ENCODE assay signal across 25 mouse cellular contexts in genomic region chr17:73853041-73853440, GRCm38 (mm10). TPM values are rescaled to one million over a fixed set of nuclear protein-coding genes. Genes with fewer than 3 reads are reported as not detected.
DNase-seq lines count a peak whose midpoint lies in the region; ATAC-seq lines count a peak whose summit lies in the region.
"Had no signal": no experiment of that assay in that cellular context is flagged by ENCODE, and none has a peak within 500 bp of the region (broad histone marks: within the 10 kb centered on the region; RNA-seq: fewer than 3 reads in every experiment).

No protein-coding gene starts in this region.

- H3K4me3 ChIP-seq in liver, embryonic 16.5 days (ENCODE audit: low read depth, low read length) = no peak overlapping the region
- no peak overlapping the region for H3K4me3 ChIP-seq in liver, embryonic 11.5 days (ENCODE audit: low read depth, low read length)
- no peak overlapping the region for H3K4me3 ChIP-seq in kidney, embryonic 16.5 days (ENCODE audit: low read length)
- H3K4me3 ChIP-seq: forebrain, embryonic 10.5 days; hindbrain, embryonic 12.5 days; limb, embryonic 13.5 days; liver, embryonic 15.5 days; stomach, embryonic 15.5 days had no signal

- H3K4me1 ChIP-seq in liver, embryonic 16.5 days (ENCODE audit: control insufficient read depth, low read depth, low read length) = no peaks in the 10 kb centered on the region
- no peaks in the 10 kb centered on the region for H3K4me1 ChIP-seq in liver, embryonic 11.5 days (replicated peaks; ENCODE audit: control insufficient read depth, insufficient read depth, low read length)
- H3K4me1 ChIP-seq in kidney, embryonic 16.5 days (ENCODE audit: insufficient read depth, low read length) = no peaks in the 10 kb centered on the region
- H3K4me1 ChIP-seq: forebrain, embryonic 10.5 days; hindbrain, embryonic 12.5 days; limb, embryonic 13.5 days; liver, embryonic 15.5 days; stomach, embryonic 15.5 days had no signal

- 70% methylated on average over 11 of the region's 11 CpGs for WGBS in liver, embryonic 16.5 days (ENCODE audit: insufficient replicate concordance)
- 82% methylated on average over 11 of the region's 11 CpGs for WGBS in liver, embryonic 11.5 days
- WGBS in kidney, embryonic 16.5 days = 64% methylated on average over 11 of the region's 11 CpGs

- H3K36me3 ChIP-seq in liver, embryonic 16.5 days (ENCODE audit: control insufficient read depth, insufficient read depth) = no peaks in the 10 kb centered on the region
- H3K36me3 ChIP-seq in liver, embryonic 11.5 days (ENCODE audit: control insufficient read depth, insufficient read depth, low read length) = no peaks in the 10 kb centered on the region
- no peaks in the 10 kb centered on the region for H3K36me3 ChIP-seq in kidney, embryonic 16.5 days (ENCODE audit: insufficient read depth, low read length)
- H3K36me3 ChIP-seq: forebrain, embryonic 10.5 days; G1E; hindbrain, embryonic 12.5 days; limb, embryonic 13.5 days; liver, embryonic 15.5 days; stomach, embryonic 15.5 days had no signal

- intact Hi-C loops in heart, postnatal 14 days (cut with DNase I) = no loop called here
- intact Hi-C loops in left cerebral cortex, postnatal 4 days (cut with DNase I) = no loop called here

- H3K9ac ChIP-seq in liver, embryonic 16.5 days (ENCODE audit: low read depth, low read length) = no peak overlapping the region
- H3K9ac ChIP-seq in liver, embryonic 11.5 days (ENCODE audit: low read depth, low read length) = no peak overlapping the region
- H3K9ac ChIP-seq in kidney, embryonic 16.5 days (replicated peaks; ENCODE audit: low read length) = no peak overlapping the region
- H3K9ac ChIP-seq: hindbrain, embryonic 12.5 days; limb, embryonic 13.5 days; liver, embryonic 15.5 days; stomach, embryonic 15.5 days had no signal

- H3K9me3 ChIP-seq in liver, embryonic 16.5 days (replicated peaks; ENCODE audit: control insufficient read depth, low read length) = no peaks in the 10 kb centered on the region; the same call in 1 of the 2 replicates
- H3K9me3 ChIP-seq in liver, embryonic 11.5 days (ENCODE audit: control insufficient read depth, low read length) = no peaks in the 10 kb centered on the region
- no peaks in the 10 kb centered on the region for H3K9me3 ChIP-seq in kidney, embryonic 16.5 days (ENCODE audit: low read length)
- H3K9me3 ChIP-seq: limb, embryonic 13.5 days; liver, embryonic 15.5 days; stomach, embryonic 15.5 days had no signal

- H3K4me2 ChIP-seq in liver, embryonic 16.5 days (ENCODE audit: low read depth, low read length) = no peak overlapping the region
- no peak overlapping the region for H3K4me2 ChIP-seq in liver, embryonic 11.5 days
- no peak overlapping the region for H3K4me2 ChIP-seq in kidney, embryonic 16.5 days (replicated peaks; ENCODE audit: low read depth, low read length)
- H3K4me2 ChIP-seq: hindbrain, embryonic 12.5 days; limb, embryonic 13.5 days; liver, embryonic 15.5 days; midbrain, embryonic 11.5 days; stomach, embryonic 15.5 days had no signal

- ATAC-seq in liver, embryonic 16.5 days (ENCODE audit: low read depth) = 0 out of 2 replicates have a peak, but pooled peaks have one; percentile 7
- no peak for ATAC-seq in liver, embryonic 11.5 days (replicated peaks; ENCODE audit: low FRiP score)
- ATAC-seq in kidney, embryonic 16.5 days (ENCODE audit: low FRiP score, low TSS enrichment) = peak; percentile 39; the same call in 1 of the 2 replicates
- ATAC-seq: forebrain, embryonic 16.5 days; Patski had no signal

- H3K27me3 ChIP-seq in liver, embryonic 16.5 days (ENCODE audit: control insufficient read depth, insufficient read depth, low read depth, low read length) = no peaks in the 10 kb centered on the region
- H3K27me3 ChIP-seq in liver, embryonic 11.5 days (replicated peaks; ENCODE audit: control insufficient read depth, insufficient read depth, low read length) = no peaks in the 10 kb centered on the region
- H3K27me3 ChIP-seq in kidney, embryonic 16.5 days (ENCODE audit: insufficient read depth, low read length) = no peaks in the 10 kb centered on the region
- H3K27me3 ChIP-seq: CH12.LX; hindbrain, embryonic 12.5 days; limb, embryonic 13.5 days; liver, embryonic 15.5 days; Patski; stomach, embryonic 15.5 days had no signal

- DNase-seq in heart, adult 11 months = peak; percentile 71
- DNase-seq in heart, postnatal 14 days = no peak
- DNase-seq in liver, embryonic 11.5 days (ENCODE audit: low spot score) = no peak
- DNase-seq in left cerebral cortex, postnatal 4 days = no peak
- DNase-seq in right cerebral cortex, postnatal 10 days (ENCODE audit: low spot score in 2 of 2) = no peak
- DNase-seq: B cell, adult 2 months; cerebellum, adult 18-20 months; cerebellum, postnatal 14 days; gastrocnemius, postnatal 36 days; lung, postnatal 10 days; right cerebral cortex, postnatal 4 days; thymus, postnatal 25 days had no signal

- H3K27ac ChIP-seq in liver, embryonic 16.5 days (ENCODE audit: low read length) = no peak overlapping the region
- no peak overlapping the region for H3K27ac ChIP-seq in liver, embryonic 11.5 days (ENCODE audit: low read depth, low read length)
- no peak overlapping the region for H3K27ac ChIP-seq in kidney, embryonic 16.5 days (ENCODE audit: low read length)
- H3K27ac ChIP-seq: forebrain, embryonic 10.5 days; hindbrain, embryonic 12.5 days; kidney, postnatal 0 days; limb, embryonic 13.5 days; liver, embryonic 15.5 days; stomach, embryonic 15.5 days had no signal

RNA-seq across cellular contexts. Expression of gene Ehd3, which starts 49.1 kb away (rescaled TPM):
- total RNA-seq in heart, postnatal 14 days (2021) = 1 to 10 TPM; 3.9 to 4.2 TPM
- 17.4 and 23.1 TPM in 2 replicates for polyA plus RNA-seq in liver, embryonic 16.5 days (2015; fragmentation: Nextera tagmentation; extraction: Ambion mirVana)
- polyA plus RNA-seq in liver, embryonic 11.5 days (2014; fragmentation: Nextera tagmentation; extraction: Ambion mirVana) = 42.2 and 44.4 TPM in 2 replicates
- 20.9 and 26.4 TPM in 2 replicates for polyA plus RNA-seq in kidney, embryonic 16.5 days (2015; fragmentation: Nextera tagmentation; extraction: Ambion mirVana)
- 10 to 100 TPM; 39.1 to 40.8 TPM for total RNA-seq in left cerebral cortex, postnatal 4 days (2021)
